Mouse (Mus musculus) embryo, embryonic 10.5 days (tissue): Measurements from ENCODE around the gene Lbp.
A peak's percentile ranks its signal among the peaks of the same experiment; 100 is the strongest.

Experiments
- DNase-seq: peaks from one replicate; pipeline ENCODE4 v3.0.0-alpha.2; 2015; ENCODE audit warnings: low spot score

The Lbp gene

GRCm38 (mm10) chr2:158308276-158308675, 2.0 kb downstream of the Lbp start:
- no peak for DNase-seq

DNA sequence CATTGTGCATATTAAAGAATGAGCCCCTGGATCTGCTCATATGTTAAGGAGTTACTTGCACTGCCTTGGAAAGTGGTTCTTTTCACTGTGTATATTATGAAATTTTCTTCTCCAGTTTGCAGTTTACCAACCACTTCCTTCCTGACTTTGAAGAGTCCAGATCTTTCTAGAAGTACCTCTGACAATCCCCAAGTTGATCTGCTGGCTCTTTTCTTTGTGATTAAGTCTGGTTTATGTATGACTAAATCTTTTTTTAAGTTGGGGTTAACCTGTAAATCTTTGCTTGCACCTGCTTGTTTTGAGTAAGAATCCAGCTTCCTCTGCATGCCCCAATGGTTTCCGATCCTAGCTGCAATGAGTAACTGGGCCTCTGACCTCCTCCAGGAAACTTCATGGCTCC, 6.8 kb downstream of the Lbp start:
- no peak for DNase-seq

DNA sequence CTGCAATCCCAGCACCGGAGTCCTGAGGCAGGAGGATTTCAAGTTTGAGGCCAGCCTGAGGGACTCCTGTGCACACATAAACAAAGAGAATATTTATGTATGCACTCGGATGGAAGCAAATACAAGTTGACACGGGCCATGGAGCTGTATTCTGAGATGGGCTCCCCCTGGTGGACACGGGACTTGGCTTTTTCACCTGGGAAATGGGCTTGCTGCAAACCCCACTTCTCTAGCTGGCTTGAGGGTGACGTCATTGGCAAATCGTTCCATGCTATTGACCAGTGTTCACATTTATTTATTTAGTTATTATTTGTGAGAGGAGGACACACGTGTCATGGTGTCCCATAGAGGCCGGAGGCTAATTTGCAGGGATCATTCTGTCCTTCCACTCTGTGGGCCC, 10.1 kb downstream of the Lbp start:
- no peak for DNase-seq

- peak; percentile 83 for DNase-seq
Observed at GRCm38 (mm10) chr2:158317026-158317425, 10.7 kb downstream of the Lbp start.

DNA sequence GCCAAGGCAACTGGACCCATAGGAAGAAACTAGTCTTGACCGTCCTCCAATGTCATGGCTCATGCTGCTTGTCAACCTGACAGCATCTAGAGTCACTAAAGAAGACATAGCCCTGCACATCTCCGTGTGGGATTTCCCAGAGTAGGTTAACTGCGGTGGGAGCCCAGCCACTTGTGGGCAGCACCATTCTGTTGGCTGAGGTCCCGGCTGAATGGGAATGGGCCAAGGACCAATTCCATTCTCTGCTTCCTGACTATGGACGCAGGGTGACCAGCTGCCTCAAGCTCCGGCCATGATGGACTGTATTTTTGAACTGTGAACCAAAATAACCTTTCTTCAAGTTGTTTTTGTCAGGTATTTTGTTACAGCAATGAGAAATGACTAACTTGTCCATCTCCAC, 15.3 kb downstream of the Lbp start:
- no peak for DNase-seq

GRCm38 (mm10) chr2:158322845-158323244, 16.6 kb downstream of the Lbp start:
- no peak for DNase-seq

DNA sequence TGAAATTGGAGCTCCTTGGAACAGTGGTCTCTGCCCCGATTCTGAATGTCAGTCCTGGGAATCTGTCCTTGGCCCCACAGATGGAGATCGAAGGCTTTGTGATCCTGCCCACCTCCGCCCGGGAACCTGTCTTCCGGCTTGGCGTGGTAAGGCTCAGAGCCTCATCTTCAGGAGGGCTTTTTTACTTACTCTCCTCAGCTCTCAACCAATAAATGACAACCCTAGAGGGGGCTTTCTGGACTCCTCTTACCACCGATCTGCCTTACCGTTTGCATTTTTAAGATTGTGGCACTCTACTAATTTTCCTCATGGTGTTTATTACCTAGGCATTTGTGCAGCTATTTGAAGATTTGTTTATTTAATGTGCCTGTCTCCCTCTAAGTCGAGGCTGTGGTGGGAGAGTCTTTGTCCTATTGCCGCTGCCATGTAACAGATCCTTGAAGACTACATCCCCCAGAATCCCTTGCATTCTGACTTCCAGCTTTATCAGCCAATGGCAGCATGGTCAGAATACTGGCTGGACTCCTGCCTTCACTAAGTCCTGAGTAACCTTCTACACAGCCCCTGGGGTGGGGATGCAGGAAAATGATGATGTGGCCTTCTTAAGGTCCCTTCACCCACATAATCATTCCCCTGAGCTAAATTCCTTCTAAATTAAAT, 18.4 kb downstream of the Lbp start:
- DNase-seq: peak; percentile 84

GRCm38 (mm10) chr2:158325609-158326008, 19.3 kb downstream of the Lbp start:
- DNase-seq: no peak

GRCm38 (mm10) chr2:158334356-158334755, 28.1 kb downstream of the Lbp start:
- DNase-seq: no peak

DNA sequence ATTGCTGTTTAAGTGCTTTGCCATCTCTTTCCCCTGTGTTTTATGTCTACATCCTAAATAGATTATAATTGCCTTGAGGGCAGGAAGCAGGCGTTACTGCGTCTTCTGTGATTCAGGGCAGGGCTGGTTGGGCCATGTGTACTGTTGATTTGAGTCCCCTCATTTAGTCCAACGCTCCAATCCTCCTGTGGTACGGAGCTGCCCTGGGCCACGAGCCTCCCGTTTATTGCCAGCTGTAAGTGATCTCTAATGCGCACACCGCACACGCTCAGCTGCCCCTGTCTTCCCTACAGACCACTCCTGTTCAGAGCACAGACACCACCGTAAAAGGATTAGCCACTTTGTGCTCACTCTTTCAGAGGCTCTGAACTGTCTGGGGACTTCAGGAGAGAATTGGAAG, 31.4 kb downstream of the Lbp start:
- no peak for DNase-seq

GRCm38 (mm10) chr2:158339948-158340564, 33.8 kb downstream of the Lbp start:
- peak; percentile 78 for DNase-seq

DNA sequence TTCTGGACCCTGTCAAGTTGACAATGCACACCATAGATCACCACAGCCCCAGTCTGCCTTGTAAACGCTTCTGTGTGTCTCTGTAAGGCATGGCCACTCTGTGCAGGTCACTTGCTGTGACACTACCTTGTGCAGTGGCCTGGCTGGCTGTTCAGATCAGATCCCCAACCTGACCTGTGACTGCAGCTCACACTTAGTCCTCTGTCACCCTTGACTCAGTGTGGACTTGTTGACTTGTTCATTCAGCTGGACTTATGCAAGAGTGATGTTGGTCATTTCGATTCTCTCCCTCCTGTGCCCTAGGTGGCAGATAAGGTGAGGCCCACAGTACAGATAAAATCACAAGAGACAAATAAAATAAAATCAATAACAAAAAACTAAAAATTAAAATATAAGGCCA, 35.0 kb downstream of the Lbp start:
- no peak for DNase-seq

- peak; percentile 77 for DNase-seq
Observed at GRCm38 (mm10) chr2:158343495-158343894, 37.2 kb downstream of the Lbp start.

DNA sequence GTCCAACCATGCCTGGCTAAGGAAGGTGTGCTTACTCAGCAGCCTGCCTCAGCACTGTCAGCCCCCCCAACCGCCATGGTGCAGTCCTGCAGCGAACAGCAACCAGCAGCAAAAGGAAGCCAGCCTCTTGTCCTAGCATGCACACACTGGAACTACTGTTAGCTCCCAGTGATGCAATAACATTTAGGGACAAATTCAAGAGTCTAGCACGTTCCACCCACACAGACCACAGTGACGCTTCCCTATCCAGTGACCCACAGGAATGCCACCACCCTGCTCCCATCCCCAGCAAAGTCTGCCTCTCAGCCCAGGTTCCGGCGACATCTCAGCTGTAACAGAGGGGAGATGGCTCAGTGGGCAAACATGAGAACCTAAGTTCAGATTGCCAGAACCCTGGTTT, 40.2 kb downstream of the Lbp start:
- DNase-seq: no peak

DNA sequence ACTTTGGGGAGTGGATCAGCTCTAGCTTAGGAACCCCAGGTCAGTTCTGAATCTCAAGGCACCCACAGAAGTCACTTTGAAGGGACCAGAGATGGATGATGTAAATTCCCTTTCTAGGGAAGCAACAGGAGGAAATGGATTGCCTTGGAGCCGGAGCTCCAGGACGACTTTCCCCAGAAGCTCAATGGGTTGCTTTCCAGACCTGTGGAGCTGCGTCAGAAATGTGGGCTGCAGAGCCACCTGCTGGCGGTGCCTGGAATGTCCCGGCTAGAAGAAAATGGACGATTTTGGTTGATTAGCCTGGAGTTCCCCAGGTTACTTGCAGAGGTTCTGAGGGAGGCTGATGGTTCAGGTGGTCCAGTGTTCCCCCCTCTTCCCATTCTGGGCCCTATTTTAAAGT, 41.6 kb downstream of the Lbp start:
- DNase-seq: peak; percentile 79

- no peak for DNase-seq
Observed at GRCm38 (mm10) chr2:158352801-158353520, 46.7 kb downstream of the Lbp start.

DNA sequence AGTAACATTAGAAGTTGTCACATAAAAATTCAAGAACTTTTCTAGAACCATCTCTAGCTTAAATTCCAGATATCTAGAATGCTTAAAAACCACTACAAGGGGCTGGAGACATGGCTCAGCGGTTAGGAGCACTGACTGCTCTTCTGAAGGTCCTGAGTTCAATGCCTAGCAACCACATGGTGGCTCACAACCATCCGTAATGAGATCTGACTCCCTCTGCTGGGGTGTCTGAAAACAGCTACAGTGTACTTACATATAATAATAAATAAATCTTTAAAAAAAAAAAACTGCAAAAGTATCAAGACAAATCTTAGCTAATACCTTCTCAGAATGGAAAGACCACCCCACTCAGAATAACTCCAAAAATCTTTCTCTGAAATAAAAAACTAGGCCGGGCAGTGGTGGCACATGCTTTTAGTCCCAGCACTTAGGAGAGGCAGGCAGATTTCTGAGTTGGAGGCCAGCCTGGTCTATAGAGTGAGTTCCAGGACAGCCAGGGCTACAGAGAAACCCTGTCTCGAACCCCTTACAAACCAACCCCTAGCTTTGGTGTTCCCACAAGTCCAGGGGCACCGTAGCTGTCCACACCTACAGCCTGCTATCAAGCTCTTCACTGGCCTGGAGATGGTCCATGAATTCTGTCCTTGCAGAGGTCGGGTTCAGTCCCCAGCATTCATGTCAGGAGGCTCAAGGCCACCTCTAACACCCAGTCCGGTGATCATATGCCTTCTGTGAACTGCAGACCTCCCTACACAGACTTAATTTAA, 48.2 kb downstream of the Lbp start:
- no peak for DNase-seq

DNA sequence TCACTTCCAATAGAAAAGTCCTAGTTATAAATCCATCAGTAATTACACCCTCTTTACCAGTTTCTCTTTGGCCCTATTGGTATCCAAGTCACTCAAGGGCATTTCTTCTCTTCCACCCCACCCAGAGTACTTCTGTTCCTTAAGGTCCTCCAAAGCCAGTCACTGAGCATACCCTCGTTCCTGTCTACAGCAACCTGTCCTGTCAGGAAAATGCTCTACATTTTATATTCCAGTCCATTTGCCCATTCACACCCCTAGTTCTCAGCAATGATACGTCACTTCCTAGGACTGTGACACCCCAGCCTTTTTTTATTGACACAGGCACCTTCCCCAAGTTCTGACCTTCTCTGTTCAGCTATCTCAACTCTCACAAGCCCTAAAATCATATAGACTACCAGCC, 48.9 kb downstream of the Lbp start:
- DNase-seq: no peak

DNA sequence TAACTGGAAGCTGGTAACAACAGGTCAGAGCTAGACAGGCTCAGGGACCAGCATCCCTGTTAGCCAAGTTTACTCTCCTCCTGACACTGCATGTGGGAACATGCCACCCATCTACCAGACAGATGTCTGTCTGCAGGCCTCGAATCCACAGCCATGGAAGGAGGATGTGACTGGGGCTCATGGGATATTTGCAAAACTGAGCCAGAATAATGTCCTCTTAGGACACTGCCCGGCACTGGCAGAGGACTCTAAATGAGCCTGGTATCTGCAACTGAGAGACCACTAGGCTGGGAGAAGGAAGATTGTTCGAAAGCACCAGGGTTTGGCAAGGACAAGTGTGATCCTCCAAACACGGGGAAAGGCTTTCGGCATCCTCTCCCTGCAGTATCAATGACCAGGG, 49.8 kb downstream of the Lbp start:
- DNase-seq: no peak

DNA sequence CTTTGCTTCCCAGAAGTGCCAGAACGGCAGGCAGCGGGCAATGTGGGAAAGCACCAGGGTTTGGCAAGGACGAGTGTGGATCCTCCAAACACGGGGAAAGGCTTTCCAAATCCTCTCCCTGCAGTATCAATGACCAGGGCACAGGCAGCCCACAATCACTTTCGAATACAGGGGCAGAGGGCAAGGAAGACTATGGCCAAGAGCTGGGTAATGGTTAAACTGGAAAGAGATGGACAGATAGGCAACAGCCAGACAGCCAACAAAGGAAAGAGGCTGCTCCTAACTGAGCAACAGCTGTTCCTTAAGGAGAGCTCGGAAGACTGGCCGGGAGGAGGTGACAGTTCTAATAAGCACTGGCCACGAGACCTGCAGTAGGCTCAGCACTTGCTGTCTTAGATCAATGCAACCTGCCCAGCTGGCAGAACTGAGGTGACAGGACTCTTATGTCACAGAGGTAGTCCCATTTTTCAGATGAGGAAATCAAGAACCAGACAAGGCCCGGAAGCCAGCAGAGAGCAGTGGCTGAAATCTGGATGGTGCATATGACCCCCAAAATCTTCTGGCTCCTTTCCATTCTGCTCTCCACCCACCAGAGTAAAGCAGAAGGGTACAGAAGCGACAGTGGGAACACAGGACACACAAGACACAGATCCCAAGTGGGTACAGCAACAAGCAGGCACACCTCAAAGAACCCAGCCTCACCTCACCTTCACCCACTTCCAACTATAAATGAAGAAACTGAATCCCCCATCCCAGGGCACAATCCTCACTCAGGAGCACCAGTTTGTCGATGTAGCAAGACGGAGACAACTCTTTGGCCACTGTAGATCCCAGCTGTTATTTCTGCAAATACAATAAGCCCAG, 53.7 kb downstream of the Lbp start:
- DNase-seq: no peak

GRCm38 (mm10) chr2:158360873-158361677, 54.8 kb downstream of the Lbp start:
- peak; percentile 95 for DNase-seq
